Mouse (Mus musculus) adrenal gland, adult (tissue): ENCODE measurements at regions not wholly inside any gene's neighbourhood (a gene's known extent, or its start where the extent isn't known, plus 50 kb on each side); places are given as distances from the start of the nearest gene placed in this dataset.
A peak's percentile ranks its signal among the peaks of the same experiment; 100 is the strongest.
"Not testable (repeated sequence)": the region's sequence is repeated elsewhere in the genome, so short reads cannot be mapped to it uniquely, and the experiment has no call there.

Experiments used
- DNase-seq, 2 experiments: peaks; one replicate each; pipeline ENCODE4 v3.0.0; 2022 to 2023; ENCODE audit warnings: low spot score in 1 of 2; ENCODE audit not compliant: inconsistent age in 2 of 2

GRCm38 (mm10) chr11:111944282-111944681 is 837.7 kb upstream of the Sox9 start:
- peak; percentile 5 to 41 for DNase-seq

DNA sequence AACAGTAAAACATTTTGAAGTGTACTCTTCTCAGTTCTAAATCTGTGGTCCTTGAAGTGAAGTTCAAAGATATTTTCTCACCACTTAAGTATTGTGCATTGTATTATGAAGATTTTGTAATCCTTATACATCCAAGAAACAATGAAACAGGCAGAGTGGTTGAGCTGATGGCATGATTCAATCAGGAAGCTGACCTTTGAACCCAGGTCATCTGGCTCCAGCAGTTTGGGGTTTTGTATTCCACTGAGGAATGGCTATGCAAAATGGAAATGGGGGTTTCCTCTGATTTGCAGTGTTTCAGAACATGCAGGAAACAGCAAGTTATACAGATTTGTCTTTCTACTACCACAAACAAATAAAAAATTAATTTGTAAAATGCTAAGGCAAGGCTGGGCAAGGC is 836.2 kb upstream of the Sox9 start:
- DNase-seq: no peak

GRCm38 (mm10) chr11:111947671-111948070 is 834.4 kb upstream of the Sox9 start:
- no peak for DNase-seq

DNA sequence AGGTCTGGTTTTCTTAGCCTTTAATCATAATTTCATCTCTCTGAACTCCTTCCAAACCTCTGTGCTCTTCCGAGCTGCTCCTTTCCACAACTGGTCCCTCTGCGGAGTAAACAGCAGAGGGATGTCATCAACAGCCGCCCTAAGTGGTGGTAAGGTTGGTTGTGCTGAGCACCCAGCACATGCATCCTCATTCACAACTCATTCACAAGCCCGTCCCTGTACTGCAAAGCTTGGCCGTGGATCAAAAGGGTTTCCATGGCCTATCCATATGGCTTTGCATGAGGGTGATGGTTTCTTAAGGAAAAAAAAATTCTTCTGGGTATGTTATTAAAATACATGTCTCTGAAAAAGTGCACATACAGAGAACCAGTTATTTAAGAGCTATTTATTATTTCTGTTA is 828.6 kb upstream of the Sox9 start:
- no peak for DNase-seq

- no peak for DNase-seq
These were observed 824.2 kb upstream of the Sox9 start for GRCm38 (mm10) chr11:111957721-111958287.

DNA sequence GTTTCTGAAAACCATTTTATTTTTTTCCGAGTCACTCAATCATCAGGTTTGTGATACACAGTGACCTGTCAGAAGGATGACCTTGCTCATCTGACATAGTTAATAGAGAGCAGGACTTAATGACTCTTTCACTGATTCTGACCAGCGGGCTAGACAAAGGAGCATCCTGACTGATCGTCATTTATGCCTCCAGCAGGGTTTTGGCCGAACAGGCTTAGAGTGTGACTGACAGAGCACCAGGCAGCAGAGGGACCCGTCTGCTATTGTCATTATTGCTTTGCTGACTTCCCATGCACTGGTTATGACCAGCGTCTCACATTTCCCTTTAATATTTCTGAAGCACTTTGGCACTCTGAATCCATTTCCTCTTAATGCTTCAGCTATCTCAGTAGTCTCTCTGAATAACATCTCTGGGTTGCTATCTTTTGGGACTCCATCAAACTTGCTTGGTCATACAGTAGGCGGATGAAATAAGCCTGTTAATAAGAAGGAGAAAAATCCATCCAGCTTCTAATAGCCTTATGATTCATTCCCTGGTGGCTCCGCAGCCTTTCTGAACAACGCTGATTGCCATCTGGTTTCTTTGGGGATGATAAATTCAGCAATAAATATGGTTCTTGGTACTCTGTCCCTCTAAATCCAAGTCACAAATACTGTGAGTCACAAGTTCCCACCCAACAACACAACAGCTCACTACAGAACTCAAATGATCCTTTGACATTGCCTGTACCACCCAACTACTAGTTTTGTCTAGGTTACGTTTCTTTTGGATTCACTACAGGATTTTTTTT is 820.8 kb upstream of the Sox9 start:
- DNase-seq: no peak

DNA sequence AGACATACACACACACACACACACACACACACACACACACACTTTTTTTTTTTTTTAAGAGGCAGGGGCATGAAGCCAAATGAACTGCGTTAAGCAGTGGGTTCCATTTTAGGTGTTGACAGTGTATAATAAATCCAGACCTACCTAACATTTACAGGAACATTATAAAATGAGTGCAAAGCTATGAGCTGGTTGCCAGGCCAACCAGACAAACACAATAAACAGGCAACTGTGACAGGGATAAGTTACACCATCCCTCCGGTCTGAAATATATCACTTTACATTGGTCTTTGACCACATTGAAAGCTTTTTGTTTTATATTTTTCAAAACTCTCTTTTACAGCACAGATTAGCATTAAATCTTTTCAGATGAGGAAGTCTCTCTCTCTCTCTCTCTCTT is 820.2 kb upstream of the Sox9 start:
- DNase-seq: no peak

DNA sequence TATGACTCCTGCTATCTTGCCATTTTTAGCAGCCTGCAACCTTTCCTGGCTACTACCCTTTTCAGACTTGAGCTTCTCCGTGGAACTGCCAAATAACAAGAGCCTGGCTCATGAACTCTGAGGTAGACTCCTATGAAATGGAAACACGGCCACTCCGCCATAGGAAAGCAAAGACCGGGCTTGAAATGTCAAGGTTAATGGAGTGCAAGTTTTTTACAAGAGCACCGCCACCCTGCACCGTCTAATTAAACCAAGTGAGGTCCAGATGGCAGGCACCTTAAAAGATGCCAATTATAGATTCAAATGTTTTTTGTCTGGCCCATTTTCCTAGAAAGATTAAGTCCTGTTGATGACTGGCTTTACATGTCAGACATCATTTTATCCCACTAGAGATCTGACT is 818.0 kb upstream of the Sox9 start:
- no peak for DNase-seq

- DNase-seq: no peak
These were observed 815.6 kb upstream of the Sox9 start for GRCm38 (mm10) chr11:111966401-111966800.

GRCm38 (mm10) chr11:111971001-111971400 is 811.0 kb upstream of the Sox9 start:
- no peak for DNase-seq

- no peak for DNase-seq
These were observed 803.4 kb upstream of the Sox9 start for GRCm38 (mm10) chr11:111978667-111979066.

GRCm38 (mm10) chr11:111996395-111996794 is 785.6 kb upstream of the Sox9 start:
- no peak for DNase-seq

DNA sequence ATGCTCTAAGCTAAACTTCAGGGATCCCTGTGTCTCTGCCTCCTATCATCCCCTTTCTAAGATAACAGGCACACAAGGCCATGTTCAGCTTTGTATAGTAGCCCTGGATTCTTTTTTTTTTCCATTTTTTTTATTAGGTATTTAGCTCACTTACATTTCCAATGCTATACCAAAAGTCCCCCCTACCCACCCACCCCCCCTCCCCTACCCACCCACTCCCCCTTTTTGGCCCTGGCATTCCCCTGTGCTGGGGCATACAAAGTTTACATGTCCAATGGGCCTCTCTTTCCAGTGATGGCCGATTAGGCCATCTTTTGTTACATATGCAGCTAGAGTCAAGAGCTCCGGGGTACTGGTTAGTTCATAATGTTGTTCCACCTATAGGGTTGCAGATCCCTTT is 771.2 kb upstream of the Sox9 start:
- DNase-seq: not testable (repeated sequence)

DNA sequence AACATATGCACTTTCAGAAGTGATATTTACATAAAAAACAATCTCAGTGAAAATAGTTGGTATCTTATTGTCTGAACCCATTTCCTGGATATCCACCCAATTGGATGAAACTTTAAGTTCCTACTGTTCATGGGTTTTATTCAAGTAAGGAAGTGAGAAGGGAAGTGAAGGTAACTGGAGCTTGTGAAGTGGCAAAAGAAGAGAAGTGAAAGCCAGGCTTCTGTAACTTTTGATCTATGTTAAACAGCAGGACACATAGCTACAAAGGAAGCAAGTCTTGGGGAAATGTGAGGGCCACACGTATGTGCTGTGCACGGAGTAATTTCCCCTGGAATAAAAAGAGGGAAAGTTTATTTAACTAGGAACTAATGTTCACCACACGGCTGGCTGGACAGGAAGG is 764.1 kb upstream of the Sox9 start:
- no peak for DNase-seq

DNA sequence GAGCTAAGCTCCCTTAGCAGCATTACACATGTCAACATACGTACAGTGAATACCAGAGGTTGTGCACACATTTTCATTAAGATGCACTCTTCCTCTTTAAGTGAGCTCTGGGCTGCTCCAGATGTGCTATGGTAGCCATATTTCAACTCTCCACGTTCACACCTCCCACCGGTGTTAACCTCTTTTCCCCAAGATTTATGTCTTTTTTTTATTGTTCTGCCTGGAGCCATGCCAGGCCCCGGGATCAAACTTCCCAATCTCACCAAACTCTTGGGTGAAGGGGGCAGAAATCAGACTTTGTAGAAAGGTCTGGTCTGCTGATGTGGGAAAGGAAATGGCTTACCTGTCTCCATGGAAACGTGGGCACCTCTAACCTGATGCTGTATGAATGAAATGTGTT is 754.0 kb upstream of the Sox9 start:
- no peak for DNase-seq

GRCm38 (mm10) chr11:112038741-112039140 is 743.3 kb upstream of the Sox9 start:
- DNase-seq: no peak

DNA sequence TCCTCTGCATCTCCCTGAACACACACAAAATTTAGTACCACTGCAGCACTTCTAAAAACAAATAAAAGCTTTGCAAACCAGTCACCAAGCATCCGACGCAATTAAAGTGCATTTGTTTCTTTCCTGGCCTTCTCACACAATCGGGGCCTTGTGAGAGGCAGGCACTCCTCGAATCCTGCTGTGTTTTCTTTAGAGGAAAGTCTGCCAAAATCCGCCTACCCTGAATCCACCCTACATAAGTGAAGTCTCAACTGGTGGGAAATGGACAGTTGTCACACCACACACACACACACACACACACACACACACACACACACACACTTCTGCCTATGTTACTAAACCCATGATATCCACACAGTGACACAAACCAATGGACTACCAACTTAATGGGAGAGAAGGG is 737.6 kb upstream of the Sox9 start:
- no peak for DNase-seq

- DNase-seq: no peak
These were observed 736.7 kb upstream of the Sox9 start for GRCm38 (mm10) chr11:112045353-112045752.

DNA sequence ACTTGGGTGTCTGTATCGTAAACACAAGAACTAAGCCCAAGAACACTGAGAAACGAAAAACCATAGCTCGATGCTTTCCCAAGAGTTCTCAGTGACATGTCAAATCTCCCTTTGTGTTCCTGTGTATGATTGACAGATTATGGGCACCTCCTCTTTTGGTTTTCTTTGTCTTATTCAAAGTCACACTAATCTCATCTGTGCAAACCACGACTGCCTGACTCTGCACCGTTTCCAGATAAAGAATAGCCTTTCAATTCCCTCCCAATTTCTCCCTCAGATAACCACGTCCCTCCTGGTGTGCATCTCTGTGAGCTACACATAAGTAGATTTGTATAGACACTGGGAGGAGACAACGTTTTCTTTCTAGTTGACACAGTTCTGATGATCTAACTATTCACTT is 731.7 kb upstream of the Sox9 start:
- no peak for DNase-seq

DNA sequence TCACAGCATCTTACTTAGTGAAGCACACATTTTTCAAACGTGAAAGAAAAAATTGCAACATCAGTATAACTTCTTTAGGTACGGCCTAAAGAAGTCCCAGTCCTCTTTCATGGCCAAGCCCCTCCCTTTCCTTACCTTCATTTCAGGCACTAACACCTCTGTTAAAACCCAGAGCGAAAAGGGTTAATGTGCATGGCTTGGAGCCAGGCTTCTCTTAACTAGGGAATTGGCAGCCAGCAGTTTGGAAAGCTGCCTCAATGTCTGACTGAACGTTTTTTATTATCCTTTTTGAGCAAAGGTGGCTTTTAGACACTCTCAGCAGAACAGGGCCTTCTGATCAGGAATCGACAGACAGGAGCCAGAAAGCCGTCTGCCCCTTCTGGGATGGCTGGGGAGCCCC is 726.4 kb upstream of the Sox9 start:
- no peak for DNase-seq

- no peak for DNase-seq
These were observed 714.8 kb upstream of the Sox9 start for GRCm38 (mm10) chr11:112067176-112067575.

- DNase-seq: no peak
These were observed 713.2 kb upstream of the Sox9 start for GRCm38 (mm10) chr11:112068821-112069220.

DNA sequence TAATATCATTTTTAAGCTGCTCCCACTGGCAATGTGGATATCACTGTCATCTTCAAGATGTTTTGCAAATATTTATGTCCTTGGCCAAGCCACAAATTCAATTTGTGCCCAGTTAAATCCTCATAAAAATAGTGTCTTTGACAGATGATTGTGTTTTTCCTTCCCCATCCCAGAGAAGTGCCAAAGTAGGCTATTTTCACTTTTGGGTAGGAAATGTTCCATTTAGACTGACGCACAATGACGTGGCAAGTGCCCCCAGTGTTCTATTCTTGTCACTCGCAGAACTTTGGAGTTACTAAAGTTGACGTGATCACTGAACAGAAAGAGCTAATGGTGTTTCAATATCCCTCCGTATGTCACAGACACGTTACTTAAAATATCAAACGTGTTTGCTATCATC is 710.5 kb upstream of the Sox9 start:
- DNase-seq: no peak
